Mouse (Mus musculus): Measurements from ENCODE around the gene Sh3bgrl2. TPM values are rescaled to one million over a fixed set of nuclear protein-coding genes. Genes with fewer than 3 reads are reported as not detected.
A peak's percentile ranks its signal among the peaks of the same experiment; 100 is the strongest.

Gene Sh3bgrl2
- polyA plus RNA-seq, 1 experiment from 2014 or later = 23.1 TPM

GRCm38 (mm10) chr9:83643833-83644232 lies 95.7 kb downstream of the Sh3bgrl2 start:
- ATAC-seq (replicated peaks; ENCODE audit: low FRiP score, low TSS enrichment, low read depth) (no peak), DNase-seq (ENCODE audit: low spot score) (no peak)

GRCm38 (mm10) chr9:83646215-83646614 lies 98.1 kb downstream of the Sh3bgrl2 start:
- no peak overlapping the region for H3K4me3 ChIP-seq (ENCODE audit: low read depth, low read length)
- no peaks in the 10 kb centered on the region for H3K27me3 ChIP-seq (replicated peaks; ENCODE audit: control insufficient read depth, insufficient read depth, low read length)
- H3K4me2 ChIP-seq (ENCODE audit: low read length) = no peak overlapping the region
- DNase-seq (ENCODE audit: low spot score) (no peak), ATAC-seq (replicated peaks; ENCODE audit: low FRiP score, low TSS enrichment, low read depth) (no peak)
- no peak overlapping the region for H3K27ac ChIP-seq (ENCODE audit: low read depth)
- H3K9me3 ChIP-seq (ENCODE audit: control insufficient read depth, low read length) = no peaks in the 10 kb centered on the region
- 0 out of 2 replicates have a peak, but pooled peaks cover 3% of the 10 kb centered on the region for H3K4me1 ChIP-seq (replicated peaks; ENCODE audit: control insufficient read depth, insufficient read depth, low read length)
- H3K36me3 ChIP-seq (ENCODE audit: control insufficient read depth, insufficient read depth, low read length) = no peaks in the 10 kb centered on the region
- no peak overlapping the region for H3K9ac ChIP-seq (ENCODE audit: low read length)
- WGBS = 94% methylated on average over 2 of the region's 2 CpGs

More at GRCm38 (mm10) chr9:83643833-83644232, 95.7 kb downstream of the Sh3bgrl2 start:
- Histone ChIP-seq H3K4me3 (ENCODE audit: low read depth, low read length) (no peak overlapping the region), H3K9me3 (ENCODE audit: control insufficient read depth, low read length) (no peaks in the 10 kb centered on the region), H3K4me1 (replicated peaks; ENCODE audit: control insufficient read depth, insufficient read depth, low read length) (0 out of 2 replicates have a peak, but pooled peaks cover 3% of the 10 kb centered on the region), H3K27ac (ENCODE audit: low read depth) (no peak overlapping the region), H3K9ac (ENCODE audit: low read length) (no peak overlapping the region), H3K36me3 (ENCODE audit: control insufficient read depth, insufficient read depth, low read length) (no peaks in the 10 kb centered on the region), H3K4me2 (ENCODE audit: low read length) (no peak overlapping the region), H3K27me3 (replicated peaks; ENCODE audit: control insufficient read depth, insufficient read depth, low read length) (no peaks in the 10 kb centered on the region)
- 50% methylated on average over 4 of the region's 4 CpGs for WGBS

- Histone ChIP-seq H3K4me3 (ENCODE audit: low read depth, low read length) (no peak overlapping the region), H3K36me3 (ENCODE audit: control insufficient read depth, insufficient read depth, low read length) (no peaks in the 10 kb centered on the region), H3K27ac (ENCODE audit: low read depth) (no peak overlapping the region), H3K4me2 (ENCODE audit: low read length) (no peak overlapping the region), H3K9ac (ENCODE audit: low read length) (no peak overlapping the region), H3K27me3 (replicated peaks; ENCODE audit: control insufficient read depth, insufficient read depth, low read length) (no peaks in the 10 kb centered on the region), H3K9me3 (ENCODE audit: control insufficient read depth, low read length) (no peaks in the 10 kb centered on the region), H3K4me1 (replicated peaks; ENCODE audit: control insufficient read depth, insufficient read depth, low read length) (0 out of 2 replicates have a peak, but pooled peaks cover 3% of the 10 kb centered on the region)
- ATAC-seq (replicated peaks; ENCODE audit: low FRiP score, low TSS enrichment, low read depth) (no peak), DNase-seq (ENCODE audit: low spot score) (no peak)
- 91% methylated on average over 5 of the region's 5 CpGs for WGBS
Observed at GRCm38 (mm10) chr9:83646691-83647090, 98.6 kb downstream of the Sh3bgrl2 start.

GRCm38 (mm10) chr9:83647919-83648705 lies 100.0 kb downstream of the Sh3bgrl2 start:
- 21% methylated on average over 7 of the region's 7 CpGs for WGBS
- H3K9me3 ChIP-seq (ENCODE audit: control insufficient read depth, low read length) = no peaks in the 10 kb centered on the region
- H3K27me3 ChIP-seq (replicated peaks; ENCODE audit: control insufficient read depth, insufficient read depth, low read length) = no peaks in the 10 kb centered on the region
- no peak overlapping the region for H3K4me2 ChIP-seq (ENCODE audit: low read length)
- 0 out of 2 replicates have a peak, but pooled peaks cover 3% of the 10 kb centered on the region for H3K4me1 ChIP-seq (replicated peaks; ENCODE audit: control insufficient read depth, insufficient read depth, low read length)
- DNase-seq (ENCODE audit: low spot score) = no peak
- no peaks in the 10 kb centered on the region for H3K36me3 ChIP-seq (ENCODE audit: control insufficient read depth, insufficient read depth, low read length)
- H3K9ac ChIP-seq (ENCODE audit: low read length) = no peak overlapping the region
- H3K4me3 ChIP-seq (ENCODE audit: low read depth, low read length) = no peak overlapping the region
- H3K27ac ChIP-seq (ENCODE audit: low read depth) = no peak overlapping the region; the same call in 1 of the 2 replicates
- ATAC-seq (replicated peaks; ENCODE audit: low FRiP score, low TSS enrichment, low read depth) = no peak

GRCm38 (mm10) chr9:83648733-83649132 lies 100.6 kb downstream of the Sh3bgrl2 start:
- Histone ChIP-seq H3K36me3 (ENCODE audit: control insufficient read depth, insufficient read depth, low read length) (no peaks in the 10 kb centered on the region), H3K9me3 (ENCODE audit: control insufficient read depth, low read length) (no peaks in the 10 kb centered on the region), H3K4me3 (ENCODE audit: low read depth, low read length) (no peak overlapping the region), H3K27me3 (replicated peaks; ENCODE audit: control insufficient read depth, insufficient read depth, low read length) (no peaks in the 10 kb centered on the region), H3K9ac (ENCODE audit: low read length) (no peak overlapping the region), H3K4me1 (replicated peaks; ENCODE audit: control insufficient read depth, insufficient read depth, low read length) (0 out of 2 replicates have a peak, but pooled peaks cover 3% of the 10 kb centered on the region), H3K27ac (ENCODE audit: low read depth) (no peak overlapping the region; the same call in 1 of the 2 replicates), H3K4me2 (ENCODE audit: low read length) (no peak overlapping the region)
- 32% methylated on average over 3 of the region's 3 CpGs for WGBS
- ATAC-seq (replicated peaks; ENCODE audit: low FRiP score, low TSS enrichment, low read depth) (no peak), DNase-seq (ENCODE audit: low spot score) (no peak)

GRCm38 (mm10) chr9:83652015-83652414 lies 103.9 kb downstream of the Sh3bgrl2 start:
- Histone ChIP-seq H3K4me3 (ENCODE audit: low read depth, low read length) (no peak overlapping the region), H3K27me3 (replicated peaks; ENCODE audit: control insufficient read depth, insufficient read depth, low read length) (no peaks in the 10 kb centered on the region), H3K9me3 (ENCODE audit: control insufficient read depth, low read length) (no peaks in the 10 kb centered on the region), H3K9ac (ENCODE audit: low read length) (no peak overlapping the region), H3K4me1 (replicated peaks; ENCODE audit: control insufficient read depth, insufficient read depth, low read length) (0 out of 2 replicates have a peak, but pooled peaks cover 3% of the 10 kb centered on the region), H3K4me2 (ENCODE audit: low read length) (no peak overlapping the region), H3K36me3 (ENCODE audit: control insufficient read depth, insufficient read depth, low read length) (no peaks in the 10 kb centered on the region), H3K27ac (ENCODE audit: low read depth) (no peak overlapping the region)
- no peak for ATAC-seq (replicated peaks; ENCODE audit: low FRiP score, low TSS enrichment, low read depth)
- no peak for DNase-seq (ENCODE audit: low spot score)
- WGBS = 86% methylated on average over 13 of the region's 13 CpGs

- H3K27me3 ChIP-seq (replicated peaks; ENCODE audit: control insufficient read depth, insufficient read depth, low read length) = no peaks in the 10 kb centered on the region
- ATAC-seq (replicated peaks; ENCODE audit: low FRiP score, low TSS enrichment, low read depth) = peak; percentile 51
- H3K4me2 ChIP-seq (ENCODE audit: low read length) = no peak overlapping the region
- 0 out of 2 replicates have a peak, but pooled peaks cover 5% of the 10 kb centered on the region for H3K4me1 ChIP-seq (replicated peaks; ENCODE audit: control insufficient read depth, insufficient read depth, low read length)
- H3K9ac ChIP-seq (ENCODE audit: low read length) = no peak overlapping the region
- no peak overlapping the region for H3K27ac ChIP-seq (ENCODE audit: low read depth)
- H3K36me3 ChIP-seq (ENCODE audit: control insufficient read depth, insufficient read depth, low read length) = no peaks in the 10 kb centered on the region
- no peak overlapping the region for H3K4me3 ChIP-seq (ENCODE audit: low read depth, low read length)
- DNase-seq (ENCODE audit: low spot score) = no peak
- WGBS = 30% methylated on average over 15 of the region's 15 CpGs
- H3K9me3 ChIP-seq (ENCODE audit: control insufficient read depth, low read length) = no peaks in the 10 kb centered on the region
Observed at GRCm38 (mm10) chr9:83652590-83653172, 104.6 kb downstream of the Sh3bgrl2 start.

- DNase-seq (ENCODE audit: low spot score) (no peak), ATAC-seq (replicated peaks; ENCODE audit: low FRiP score, low TSS enrichment, low read depth) (no peak)
- H3K36me3 ChIP-seq (ENCODE audit: control insufficient read depth, insufficient read depth, low read length) = no peaks in the 10 kb centered on the region
- H3K4me2 ChIP-seq (ENCODE audit: low read length) = no peak overlapping the region
- no peak overlapping the region for H3K9ac ChIP-seq (ENCODE audit: low read length)
- WGBS = 46% methylated on average over 5 of the region's 5 CpGs
- H3K4me1 ChIP-seq (replicated peaks; ENCODE audit: control insufficient read depth, insufficient read depth, low read length) = 0 out of 2 replicates have a peak, but pooled peaks cover 3% of the 10 kb centered on the region
- no peak overlapping the region for H3K4me3 ChIP-seq (ENCODE audit: low read depth, low read length)
- H3K27ac ChIP-seq (ENCODE audit: low read depth) = no peak overlapping the region
- H3K27me3 ChIP-seq (replicated peaks; ENCODE audit: control insufficient read depth, insufficient read depth, low read length) = no peaks in the 10 kb centered on the region
- no peaks in the 10 kb centered on the region for H3K9me3 ChIP-seq (ENCODE audit: control insufficient read depth, low read length)
Observed at GRCm38 (mm10) chr9:83654601-83655000, 106.5 kb downstream of the Sh3bgrl2 start.

All from intestine, embryonic 14.5 days (tissue).